Mouse (Mus musculus): ENCODE results near the gene Pde7b. TPM values are rescaled to one million over a fixed set of nuclear protein-coding genes. Genes with fewer than 3 reads are reported as not detected.
"Not testable (repeated sequence)": the region's sequence is repeated elsewhere in the genome, so short reads cannot be mapped to it uniquely, and the experiment has no call there.

The Pde7b gene
- total RNA-seq, 1 experiment from 2014 or later, result 11.0 TPM

GRCm38 (mm10) chr10:20548833-20549710, 175.8 kb downstream of the Pde7b start:
- DNase-seq, result no peak

GRCm38 (mm10) chr10:20547951-20548551, 176.8 kb downstream of the Pde7b start:
- DNase-seq, result peak; percentile 46

GRCm38 (mm10) chr10:20543121-20543520, 181.8 kb downstream of the Pde7b start:
- DNase-seq, result no peak

- no peak for DNase-seq
Measured at GRCm38 (mm10) chr10:20533811-20534210, 191.1 kb downstream of the Pde7b start.

GRCm38 (mm10) chr10:20531921-20532320, 193.0 kb downstream of the Pde7b start:
- DNase-seq, result no peak

GRCm38 (mm10) chr10:20528544-20529411, 196.1 kb downstream of the Pde7b start:
- no peak for DNase-seq

- DNase-seq, result no peak
Measured at GRCm38 (mm10) chr10:20527737-20528136, 197.1 kb downstream of the Pde7b start.

- no peak for DNase-seq
Measured at GRCm38 (mm10) chr10:20518529-20518889, 206.4 kb downstream of the Pde7b start.

GRCm38 (mm10) chr10:20517756-20518528, 206.9 kb downstream of the Pde7b start:
- not testable (repeated sequence) for DNase-seq

GRCm38 (mm10) chr10:20513891-20514290, 211.0 kb downstream of the Pde7b start:
- no peak for DNase-seq

GRCm38 (mm10) chr10:20513461-20513860, 211.4 kb downstream of the Pde7b start:
- DNase-seq, result no peak

- DNase-seq, result no peak
Measured at GRCm38 (mm10) chr10:20509819-20510218, 215.1 kb downstream of the Pde7b start.

GRCm38 (mm10) chr10:20508497-20508896, 216.4 kb downstream of the Pde7b start:
- DNase-seq, result no peak

- no peak for DNase-seq
Measured at GRCm38 (mm10) chr10:20507732-20508412, 217.0 kb downstream of the Pde7b start.

- DNase-seq, result no peak
Measured at GRCm38 (mm10) chr10:20507069-20507468, 217.8 kb downstream of the Pde7b start.

GRCm38 (mm10) chr10:20505454-20505853, 219.4 kb downstream of the Pde7b start:
- DNase-seq, result no peak

GRCm38 (mm10) chr10:20504800-20505199, 220.1 kb downstream of the Pde7b start:
- DNase-seq, result no peak

GRCm38 (mm10) chr10:20503265-20504025, 221.4 kb downstream of the Pde7b start:
- no peak for DNase-seq

- no peak for DNase-seq
Measured at GRCm38 (mm10) chr10:20501221-20501620, 223.7 kb downstream of the Pde7b start.

GRCm38 (mm10) chr10:20495051-20495450, 229.8 kb downstream of the Pde7b start:
- no peak for DNase-seq

Data from adrenal gland, postnatal 25 days (tissue).